Mouse (Mus musculus): ENCODE measurements at regions not wholly inside any gene's neighbourhood (a gene's known extent, or its start where the extent isn't known, plus 50 kb on each side); places are given as distances from the start of the nearest gene placed in this dataset.
A peak's percentile ranks its signal among the peaks of the same experiment; 100 is the strongest.

- WGBS, result 89% methylated on average over 9 of the region's 9 CpGs
- Histone ChIP-seq H3K9ac (replicated peaks; ENCODE audit: low read length) (no peak overlapping the region), H3K4me3 (ENCODE audit: low read length) (no peak overlapping the region), H3K9me3 (ENCODE audit: low read length) (no peaks in the 10 kb centered on the region), H3K36me3 (ENCODE audit: insufficient read depth, low read length) (no peaks in the 10 kb centered on the region), H3K27me3 (ENCODE audit: insufficient read depth, low read length) (no peaks in the 10 kb centered on the region), H3K4me1 (ENCODE audit: insufficient read depth, low read length) (no peaks in the 10 kb centered on the region), H3K4me2 (replicated peaks; ENCODE audit: low read depth, low read length) (no peak overlapping the region), H3K27ac (ENCODE audit: low read length) (no peak overlapping the region)
- no peak for ATAC-seq (ENCODE audit: low FRiP score, low TSS enrichment)
Observed at GRCm38 (mm10) chr2:40522536-40522935, 1296.3 kb upstream of the Ppp6c start.

- Histone ChIP-seq H3K27me3 (ENCODE audit: insufficient read depth, low read length) (no peaks in the 10 kb centered on the region), H3K4me3 (ENCODE audit: low read length) (no peak overlapping the region), H3K27ac (ENCODE audit: low read length) (no peak overlapping the region), H3K4me2 (replicated peaks; ENCODE audit: low read depth, low read length) (no peak overlapping the region), H3K36me3 (ENCODE audit: insufficient read depth, low read length) (no peaks in the 10 kb centered on the region), H3K9me3 (ENCODE audit: low read length) (no peaks in the 10 kb centered on the region), H3K4me1 (ENCODE audit: insufficient read depth, low read length) (no peaks in the 10 kb centered on the region), H3K9ac (replicated peaks; ENCODE audit: low read length) (no peak overlapping the region)
- no peak; the same call in 1 of the 2 replicates for ATAC-seq (ENCODE audit: low FRiP score, low TSS enrichment)
- 52% methylated on average over 3 of the region's 3 CpGs for WGBS
Observed at GRCm38 (mm10) chr2:40510594-40511304, 1284.5 kb upstream of the Ppp6c start.

- H3K4me3 ChIP-seq (ENCODE audit: low read length), result no peak overlapping the region
- H3K27me3 ChIP-seq (ENCODE audit: insufficient read depth, low read length), result no peaks in the 10 kb centered on the region
- ATAC-seq (ENCODE audit: low FRiP score, low TSS enrichment), result peak; percentile 57; the same call in 1 of the 2 replicates
- no peaks in the 10 kb centered on the region for H3K36me3 ChIP-seq (ENCODE audit: insufficient read depth, low read length)
- H3K9me3 ChIP-seq (ENCODE audit: low read length), result no peaks in the 10 kb centered on the region
- no peak overlapping the region for H3K4me2 ChIP-seq (replicated peaks; ENCODE audit: low read depth, low read length)
- H3K27ac ChIP-seq (ENCODE audit: low read length), result no peak overlapping the region
- WGBS, result 67% methylated on average over 2 of the region's 2 CpGs
- H3K9ac ChIP-seq (replicated peaks; ENCODE audit: low read length), result no peak overlapping the region
- no peaks in the 10 kb centered on the region for H3K4me1 ChIP-seq (ENCODE audit: insufficient read depth, low read length)
Observed at GRCm38 (mm10) chr2:40478747-40479662, 1252.8 kb upstream of the Ppp6c start.

- no peak for ATAC-seq (ENCODE audit: low FRiP score, low TSS enrichment)
- H3K9ac ChIP-seq (replicated peaks; ENCODE audit: low read length), result no peak overlapping the region
- H3K27ac ChIP-seq (ENCODE audit: low read length), result no peak overlapping the region
- H3K36me3 ChIP-seq (ENCODE audit: insufficient read depth, low read length), result no peaks in the 10 kb centered on the region
- no peak overlapping the region for H3K4me3 ChIP-seq (ENCODE audit: low read length)
- no peaks in the 10 kb centered on the region for H3K4me1 ChIP-seq (ENCODE audit: insufficient read depth, low read length)
- H3K9me3 ChIP-seq (ENCODE audit: low read length), result no peaks in the 10 kb centered on the region
- H3K4me2 ChIP-seq (replicated peaks; ENCODE audit: low read depth, low read length), result no peak overlapping the region
- H3K27me3 ChIP-seq (ENCODE audit: insufficient read depth, low read length), result no peaks in the 10 kb centered on the region
Observed at GRCm38 (mm10) chr2:40477414-40477813, 1251.2 kb upstream of the Ppp6c start.

GRCm38 (mm10) chr2:40456374-40456773 lies 1230.1 kb upstream of the Ppp6c start:
- Histone ChIP-seq H3K36me3 (ENCODE audit: insufficient read depth, low read length) (no peaks in the 10 kb centered on the region), H3K4me3 (ENCODE audit: low read length) (no peak overlapping the region), H3K27ac (ENCODE audit: low read length) (no peak overlapping the region), H3K4me2 (replicated peaks; ENCODE audit: low read depth, low read length) (no peak overlapping the region), H3K9ac (replicated peaks; ENCODE audit: low read length) (no peak overlapping the region), H3K27me3 (ENCODE audit: insufficient read depth, low read length) (no peaks in the 10 kb centered on the region), H3K4me1 (ENCODE audit: insufficient read depth, low read length) (no peaks in the 10 kb centered on the region), H3K9me3 (ENCODE audit: low read length) (no peaks in the 10 kb centered on the region)
- ATAC-seq (ENCODE audit: low FRiP score, low TSS enrichment), result no peak

- 79% methylated on average over 3 of the region's 3 CpGs for WGBS
- no peak overlapping the region for H3K9ac ChIP-seq (replicated peaks; ENCODE audit: low read length)
- H3K4me3 ChIP-seq (ENCODE audit: low read length), result no peak overlapping the region
- no peaks in the 10 kb centered on the region for H3K4me1 ChIP-seq (ENCODE audit: insufficient read depth, low read length)
- no peaks in the 10 kb centered on the region for H3K27me3 ChIP-seq (ENCODE audit: insufficient read depth, low read length)
- ATAC-seq (ENCODE audit: low FRiP score, low TSS enrichment), result no peak
- no peaks in the 10 kb centered on the region for H3K9me3 ChIP-seq (ENCODE audit: low read length)
- no peak overlapping the region for H3K4me2 ChIP-seq (replicated peaks; ENCODE audit: low read depth, low read length)
- no peaks in the 10 kb centered on the region for H3K36me3 ChIP-seq (ENCODE audit: insufficient read depth, low read length)
- H3K27ac ChIP-seq (ENCODE audit: low read length), result no peak overlapping the region
Observed at GRCm38 (mm10) chr2:40432821-40433490, 1206.7 kb upstream of the Ppp6c start.

- Histone ChIP-seq H3K4me1 (ENCODE audit: insufficient read depth, low read length) (no peaks in the 10 kb centered on the region), H3K36me3 (ENCODE audit: insufficient read depth, low read length) (no peaks in the 10 kb centered on the region), H3K27me3 (ENCODE audit: insufficient read depth, low read length) (no peaks in the 10 kb centered on the region), H3K9ac (replicated peaks; ENCODE audit: low read length) (no peak overlapping the region), H3K4me2 (replicated peaks; ENCODE audit: low read depth, low read length) (no peak overlapping the region), H3K27ac (ENCODE audit: low read length) (no peak overlapping the region), H3K9me3 (ENCODE audit: low read length) (no peaks in the 10 kb centered on the region), H3K4me3 (ENCODE audit: low read length) (no peak overlapping the region)
- 43% methylated on average over 2 of the region's 2 CpGs for WGBS
- ATAC-seq (ENCODE audit: low FRiP score, low TSS enrichment), result no peak
Observed at GRCm38 (mm10) chr2:40431335-40431734, 1205.1 kb upstream of the Ppp6c start.

- H3K4me3 ChIP-seq (ENCODE audit: low read length), result no peak overlapping the region
- 77% methylated on average over 2 of the region's 2 CpGs for WGBS
- 0 out of 2 replicates have a peak, but pooled peaks cover 6% of the 10 kb centered on the region for H3K9me3 ChIP-seq (ENCODE audit: low read length)
- no peak overlapping the region for H3K9ac ChIP-seq (replicated peaks; ENCODE audit: low read length)
- no peaks in the 10 kb centered on the region for H3K4me1 ChIP-seq (ENCODE audit: insufficient read depth, low read length)
- H3K36me3 ChIP-seq (ENCODE audit: insufficient read depth, low read length), result no peaks in the 10 kb centered on the region
- H3K27ac ChIP-seq (ENCODE audit: low read length), result no peak overlapping the region
- ATAC-seq (ENCODE audit: low FRiP score, low TSS enrichment), result no peak
- no peaks in the 10 kb centered on the region for H3K27me3 ChIP-seq (ENCODE audit: insufficient read depth, low read length)
- H3K4me2 ChIP-seq (replicated peaks; ENCODE audit: low read depth, low read length), result no peak overlapping the region
Observed at GRCm38 (mm10) chr2:40402418-40402817, 1176.2 kb upstream of the Ppp6c start.
